Mouse (Mus musculus) hindbrain, embryonic 10.5 days (tissue): Measurements from ENCODE around the gene Cul9. TPM values are rescaled to one million over a fixed set of nuclear protein-coding genes. Genes with fewer than 3 reads are reported as not detected.
A peak's percentile ranks its signal among the peaks of the same experiment; 100 is the strongest.
"Not testable (repeated sequence)": the region's sequence is repeated elsewhere in the genome, so short reads cannot be mapped to it uniquely, and the experiment has no call there.

Source experiments
- DNase-seq: peaks from one replicate; pipeline ENCODE4 v3.0.0-alpha.2; 2017; ENCODE audit warnings: low spot score
- H3K27ac ChIP-seq: fragments of 300-500 bp; sonication (generic); 2 replicates; pipeline ENCODE4 v1.5.1; 2016; ENCODE audit warnings: mild to moderate bottlenecking, moderate library complexity
- H3K27me3 ChIP-seq: fragments of 300-500 bp; sonication (generic); 2 replicates; pipeline ENCODE4 v1.6.1; 2016; ENCODE audit warnings: mild to moderate bottlenecking; ENCODE audit not compliant: poor library complexity, insufficient read depth, severe bottlenecking
- H3K36me3 ChIP-seq: fragments of 300-500 bp; sonication (generic); 2 replicates; pipeline ENCODE4 v1.6.1; 2016; ENCODE audit warnings: mild to moderate bottlenecking, moderate library complexity
- H3K4me1 ChIP-seq: fragments of 300-500 bp; sonication (generic); replicated peaks from 2 replicates; pipeline ENCODE4 v1.6.1; 2016; ENCODE audit warnings: mild to moderate bottlenecking
- H3K4me3 ChIP-seq: fragments of 300-500 bp; sonication (generic); 2 replicates; pipeline ENCODE4 v1.5.1; 2016; ENCODE audit warnings: mild to moderate bottlenecking, moderate library complexity
- H3K9me3 ChIP-seq: fragments of 300-500 bp; sonication (generic); 2 replicates; pipeline ENCODE4 v1.6.1; 2016; ENCODE audit warnings: mild to moderate bottlenecking, moderate library complexity
- WGBS: fragments of 180-500 bp; shearing (Covaris S2); methylation state at CpG from one replicate; pipeline ENCODE4 v1.1.7; 2016; 5-methylcytosine and 5-hydroxymethylcytosine counted together
- polyA plus RNA-seq: library from polyadenylated mRNA; unstranded; fragments of >200 nt; fragmentation: Nextera tagmentation; extraction: Ambion mirVana; gene quantifications from 2 replicates; pipeline ENCODE4 v1.2.1, GENCODE M21; 2016

The Cul9 gene
- polyA plus RNA-seq, 1 experiment from 2014 or later = 7.6 TPM

DNA sequence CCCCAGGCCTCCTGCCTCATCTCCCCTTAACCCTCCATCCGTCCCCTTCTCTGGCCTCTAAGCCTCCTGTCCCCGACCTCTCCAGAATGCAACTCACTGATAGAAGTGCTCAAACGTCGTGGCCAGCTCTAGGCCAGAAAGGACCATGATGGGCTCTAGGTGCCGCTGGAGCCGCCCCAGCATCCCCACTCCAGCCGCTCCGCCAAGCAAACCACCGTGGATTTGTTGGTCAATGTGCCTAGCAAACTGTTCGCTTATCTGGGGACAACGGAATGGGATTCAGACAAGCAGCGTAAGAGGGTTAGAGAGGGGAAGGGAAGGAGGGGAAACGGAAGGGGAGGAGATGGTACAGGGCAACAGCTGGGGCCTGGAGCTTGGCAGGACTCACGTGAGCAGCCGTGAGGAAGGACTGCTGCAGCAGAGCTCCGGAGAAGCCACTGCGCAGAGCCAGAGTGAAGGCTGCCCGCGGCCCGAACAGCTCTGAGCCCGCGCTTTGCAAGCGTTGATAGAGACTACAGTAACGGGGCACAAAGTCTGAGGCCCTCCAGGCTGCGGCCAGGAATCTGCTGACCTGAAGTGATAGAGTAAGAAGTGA lies 25.7 kb downstream of the Cul9 start:
- no peak for DNase-seq
- WGBS = 46% methylated on average over 25 of the region's 25 CpGs

DNA sequence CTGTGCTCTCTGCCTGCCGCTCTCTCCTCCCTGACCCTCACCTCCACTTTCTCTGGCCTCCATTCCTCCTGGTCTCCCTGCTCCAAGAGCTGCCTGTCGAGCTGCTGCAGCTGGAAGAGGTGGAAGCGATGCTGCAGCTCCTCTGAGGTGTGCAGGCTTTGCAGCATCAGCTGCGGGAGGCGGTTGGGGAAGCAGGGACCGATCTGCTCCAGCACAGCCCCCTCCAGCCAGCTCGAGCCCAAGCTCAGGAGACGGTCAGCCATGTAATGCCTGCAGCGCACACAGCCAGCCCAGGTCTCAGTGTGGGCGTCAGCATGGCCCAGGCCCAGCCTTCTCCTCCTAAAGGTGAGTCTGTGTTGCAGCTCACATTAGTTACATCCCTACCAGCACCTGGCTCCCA lies 26.2 kb downstream of the Cul9 start:
- DNase-seq = no peak
- Histone ChIP-seq H3K9me3 (no peaks in the 10 kb centered on the region), H3K4me3 (peak overlapping the region; percentile 29), H3K36me3 (no peaks in the 10 kb centered on the region), H3K27me3 (peaks cover 46% of the 10 kb centered on the region), H3K27ac (0 out of 2 replicates have a peak overlapping the region, but pooled peaks have one; percentile 31), H3K4me1 (peaks cover 24% of the 10 kb centered on the region)
- WGBS = 63% methylated on average over 10 of the region's 10 CpGs

More for the DNA sequence above, 25.7 kb downstream of the Cul9 start:
- Histone ChIP-seq H3K4me1 (peaks cover 24% of the 10 kb centered on the region), H3K4me3 (peak overlapping the region; percentile 29), H3K27ac (0 out of 2 replicates have a peak overlapping the region, but pooled peaks have one; percentile 31), H3K27me3 (peaks cover 46% of the 10 kb centered on the region), H3K9me3 (no peaks in the 10 kb centered on the region), H3K36me3 (0 out of 2 replicates have a peak, but pooled peaks cover 2% of the 10 kb centered on the region)

DNA sequence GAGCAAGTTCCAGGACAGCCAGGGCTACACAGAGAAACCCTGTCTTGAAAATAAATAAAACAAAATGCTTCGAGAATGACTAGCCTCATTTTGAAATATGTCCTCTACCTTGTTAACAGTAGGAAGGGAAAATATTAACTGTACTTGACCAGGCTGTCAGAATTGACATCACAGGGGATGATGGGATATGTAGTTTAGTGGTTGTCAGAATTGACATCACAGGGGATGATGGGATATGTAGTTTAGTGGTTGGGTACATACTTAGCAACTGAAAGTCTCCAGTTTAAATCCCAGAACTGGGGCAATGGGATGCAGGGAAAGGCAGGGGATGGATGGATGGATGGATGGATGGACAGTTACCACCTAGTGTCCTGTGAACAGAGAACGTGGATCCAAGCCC lies 32.9 kb downstream of the Cul9 start:
- whole genome bisulfite sequencing = 77% methylated on average over 2 of the region's 2 CpGs
- 0 out of 2 replicates have a peak, but pooled peaks cover under 1% of the 10 kb centered on the region for H3K27me3 ChIP-seq

DNA sequence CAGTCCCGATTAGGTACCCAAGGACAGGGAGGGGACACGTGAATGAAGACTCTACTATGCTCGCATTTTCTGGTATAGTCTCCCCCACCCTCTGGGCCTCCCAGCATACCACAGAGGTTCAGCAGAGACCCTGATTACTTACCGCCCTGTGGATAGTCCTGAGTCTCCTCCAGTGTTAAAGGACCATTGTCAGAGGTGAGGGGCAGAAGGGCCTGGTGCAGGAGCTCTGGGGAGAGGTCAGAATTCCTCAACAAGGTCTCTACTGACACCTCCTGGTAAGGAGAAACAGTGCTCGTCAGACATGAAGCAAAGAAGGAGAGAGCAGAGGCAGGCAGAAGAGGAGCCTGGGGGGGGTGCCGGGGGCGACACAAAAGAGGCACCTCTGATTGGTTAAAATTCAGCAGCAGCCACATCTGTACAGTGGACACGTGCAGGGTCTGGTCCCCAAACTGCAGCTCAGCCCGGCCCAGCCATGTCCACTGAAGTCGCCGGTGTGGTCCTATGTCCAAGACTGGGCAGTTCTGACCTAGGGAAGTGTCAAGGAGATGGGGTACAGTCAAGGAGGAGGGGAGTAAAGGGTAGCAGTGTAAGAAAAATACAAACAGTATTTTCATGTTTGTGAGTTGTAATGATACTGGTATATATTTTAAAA lies 35.0 kb downstream of the Cul9 start:
- Histone ChIP-seq H3K36me3 (no peaks in the 10 kb centered on the region), H3K27ac (peak overlapping the region; percentile 35; the same call in 1 of the 2 replicates), H3K9me3 (no peaks in the 10 kb centered on the region), H3K4me3 (no peak overlapping the region), H3K27me3 (0 out of 2 replicates have a peak, but pooled peaks cover 3% of the 10 kb centered on the region), H3K4me1 (peaks cover 6% of the 10 kb centered on the region; the same call in 1 of the 2 replicates)
- 49% methylated on average over 11 of the region's 11 CpGs for WGBS
- DNase-seq = peak; percentile 45

More for the DNA sequence above, 32.9 kb downstream of the Cul9 start:
- Histone ChIP-seq H3K27ac (no peak overlapping the region), H3K4me3 (no peak overlapping the region), H3K36me3 (no peaks in the 10 kb centered on the region), H3K9me3 (no peaks in the 10 kb centered on the region), H3K4me1 (peaks cover 2% of the 10 kb centered on the region; the same call in 1 of the 2 replicates)
- DNase-seq = no peak

DNA sequence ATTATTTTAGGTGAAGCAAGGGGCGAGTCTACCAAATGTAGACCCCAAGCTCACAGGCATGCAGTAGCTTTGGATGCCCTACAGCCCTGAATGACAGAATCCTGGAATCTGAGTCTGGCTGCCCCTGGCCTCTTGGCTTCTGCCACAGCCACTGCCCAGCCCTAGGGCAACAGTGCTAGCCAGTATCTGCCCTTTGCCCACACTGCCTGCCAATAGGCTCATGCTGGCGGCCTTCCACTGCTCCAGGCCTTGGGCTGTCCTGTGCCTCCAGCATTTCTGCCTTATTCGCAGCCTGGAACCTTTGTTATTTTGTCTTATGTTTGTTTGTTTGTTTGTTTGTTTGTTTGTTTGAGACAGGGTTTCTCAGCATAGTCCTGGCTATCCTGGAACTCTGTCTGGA lies 40.6 kb downstream of the Cul9 start:
- DNase-seq = no peak
- 82% methylated on average over 3 of the region's 3 CpGs for WGBS
- peaks cover 17% of the 10 kb centered on the region; the same call in 1 of the 2 replicates for H3K4me1 ChIP-seq
- H3K9me3 ChIP-seq = no peaks in the 10 kb centered on the region
- peaks cover 15% of the 10 kb centered on the region for H3K36me3 ChIP-seq
- H3K4me3 ChIP-seq = no peak overlapping the region
- H3K27me3 ChIP-seq = 0 out of 2 replicates have a peak, but pooled peaks cover 3% of the 10 kb centered on the region
- no peak overlapping the region for H3K27ac ChIP-seq

DNA sequence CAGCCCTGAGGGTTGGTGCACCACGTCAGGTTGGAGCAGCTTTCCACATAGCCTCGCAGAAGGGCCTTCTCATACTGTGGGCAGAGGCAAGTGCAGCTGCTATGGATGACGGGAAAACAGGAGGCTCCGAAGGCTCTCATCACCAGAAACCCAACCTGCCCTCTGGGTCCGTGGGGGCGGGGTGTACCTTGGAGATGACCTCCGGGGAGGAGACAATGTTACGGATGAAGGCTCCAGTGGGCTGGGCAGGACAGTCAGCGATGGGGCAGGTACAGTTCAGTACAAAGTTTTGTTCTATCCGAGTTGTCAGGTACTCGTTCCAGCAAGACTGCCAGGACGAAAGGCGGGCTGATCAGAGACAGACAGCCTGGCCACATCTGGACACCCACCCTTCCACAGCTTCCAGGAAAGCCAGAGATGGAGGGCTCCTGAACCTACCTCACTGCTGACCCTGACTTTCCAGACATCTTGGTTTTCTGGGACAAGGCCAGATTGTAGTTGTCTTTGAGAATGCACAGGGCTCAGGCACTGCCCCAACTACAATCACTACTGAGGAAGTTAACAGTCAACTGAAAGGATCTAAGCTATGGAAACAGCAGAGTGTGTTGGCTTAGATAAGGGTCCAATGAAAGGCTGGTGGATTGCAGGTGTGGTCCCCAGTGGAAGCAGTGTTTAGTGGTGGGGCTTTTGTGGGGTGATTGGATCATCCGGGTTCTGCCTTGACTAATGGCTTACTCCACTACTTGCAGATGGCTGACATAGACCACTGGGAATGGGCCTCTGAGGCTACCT lies 42.1 kb downstream of the Cul9 start:
- H3K36me3 ChIP-seq = peaks cover 31% of the 10 kb centered on the region
- no peaks in the 10 kb centered on the region for H3K9me3 ChIP-seq
- H3K27me3 ChIP-seq = 0 out of 2 replicates have a peak, but pooled peaks cover 3% of the 10 kb centered on the region
- 77% methylated on average over 14 of the region's 14 CpGs for WGBS
- H3K4me3 ChIP-seq = no peak overlapping the region
- peaks cover 17% of the 10 kb centered on the region; the same call in 1 of the 2 replicates for H3K4me1 ChIP-seq
- no peak for DNase-seq
- H3K27ac ChIP-seq = no peak overlapping the region

DNA sequence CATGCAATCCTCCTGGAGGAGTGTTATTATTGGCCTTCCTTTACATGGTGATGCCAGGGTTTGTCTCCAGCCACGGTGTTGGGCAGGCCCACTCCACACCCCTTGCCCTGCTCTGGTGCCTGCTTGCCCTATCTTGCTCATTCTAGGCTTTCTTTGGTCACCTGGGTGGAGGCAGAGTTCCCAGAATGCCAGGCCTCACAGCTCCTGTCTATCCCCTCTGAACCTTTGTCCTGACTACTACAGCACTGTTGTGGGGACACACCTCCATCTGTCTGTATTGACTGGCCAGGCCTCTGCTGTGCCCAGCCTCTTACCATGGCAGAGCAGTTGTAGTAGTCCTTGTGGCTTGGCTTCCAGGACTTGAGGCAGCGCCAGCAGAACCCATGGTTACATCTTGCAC lies 43.4 kb downstream of the Cul9 start:
- 83% methylated on average over 2 of the region's 2 CpGs for WGBS
- H3K9me3 ChIP-seq = no peaks in the 10 kb centered on the region
- no peak overlapping the region for H3K27ac ChIP-seq

DNA sequence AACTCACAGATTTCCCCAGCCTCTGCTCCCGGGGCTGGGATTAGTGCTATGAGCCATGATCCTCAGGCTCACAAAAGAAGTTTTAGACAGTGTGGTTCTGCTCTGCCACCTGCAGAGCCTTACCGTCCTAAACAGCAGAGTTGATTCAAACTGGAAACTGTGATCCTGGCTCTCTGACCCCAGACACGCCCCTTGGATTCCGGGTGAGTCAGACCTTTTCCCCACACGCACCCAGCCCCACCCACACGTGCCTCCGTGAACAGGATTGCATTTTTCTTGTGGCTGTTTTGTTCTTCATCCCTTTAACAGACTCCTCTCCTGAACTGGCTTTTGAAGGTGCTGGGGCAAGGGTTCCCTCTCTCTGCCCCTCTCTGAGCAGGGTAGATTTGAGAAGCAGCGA lies 48.2 kb downstream of the Cul9 start:
- peak overlapping the region; percentile 80 for H3K4me3 ChIP-seq
- WGBS = 76% methylated on average over 8 of the region's 8 CpGs

More for the DNA sequence above, 43.4 kb downstream of the Cul9 start:
- H3K4me1 ChIP-seq = peaks cover 17% of the 10 kb centered on the region
- H3K27me3 ChIP-seq = peaks cover 2% of the 10 kb centered on the region; the same call in 1 of the 2 replicates
- no peak for DNase-seq
- no peak overlapping the region for H3K4me3 ChIP-seq
- peaks cover 40% of the 10 kb centered on the region for H3K36me3 ChIP-seq

DNA sequence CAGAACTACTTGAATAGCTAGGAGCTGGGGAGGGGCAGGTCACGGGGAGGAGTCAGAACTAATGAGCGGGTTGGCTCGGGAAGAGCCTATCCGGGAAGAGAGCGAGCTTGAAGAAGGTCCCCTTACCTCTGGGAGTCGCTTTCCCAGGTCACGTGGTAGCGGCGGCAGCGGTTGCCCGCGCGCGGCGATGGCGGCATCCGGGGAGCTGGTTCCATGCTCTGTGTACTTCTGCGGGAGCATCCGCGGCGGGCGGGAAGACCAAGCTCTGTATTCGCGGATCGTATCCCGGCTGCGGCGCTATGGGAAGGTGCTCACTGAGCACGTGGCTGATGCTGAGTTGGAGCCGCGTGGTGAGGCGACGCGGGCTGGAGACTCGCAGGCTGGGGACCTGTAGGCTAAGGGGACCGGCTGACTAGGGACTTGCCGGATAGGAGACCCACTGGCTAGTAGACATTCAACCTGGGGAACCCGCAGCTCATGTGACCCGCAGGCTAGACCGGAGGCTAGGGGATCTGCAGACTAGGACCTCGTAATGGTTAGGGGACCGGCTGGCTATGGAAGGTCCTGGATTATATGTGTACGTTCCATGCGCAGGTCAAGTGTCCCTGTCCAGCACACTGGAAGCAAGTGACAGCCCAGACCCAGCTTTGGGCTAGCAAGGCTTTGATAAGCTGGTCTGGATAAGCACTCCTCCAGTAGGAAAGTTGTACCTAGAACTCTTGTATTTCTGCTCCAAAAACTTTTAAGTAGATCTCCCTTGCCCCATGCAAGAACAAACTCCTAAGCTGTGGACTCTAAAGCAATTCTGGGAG lies 49.4 kb downstream of the Cul9 start, which contains the start of gene Dnph1:
Gene Dnph1, plus strand, starts transcription at position 89 of the 812 bp plus-strand sequence.
- H3K4me1 ChIP-seq = peaks cover 19% of the 10 kb centered on the region
- H3K4me3 ChIP-seq = peak within 1 kb of the TSS; percentile 80
- peak within 1 kb of the TSS; percentile 93 for H3K27ac ChIP-seq
- H3K27me3 ChIP-seq = peaks cover 30% of the 10 kb centered on the region
- no peaks in the 10 kb centered on the region for H3K9me3 ChIP-seq
- peak; percentile 90 for DNase-seq
- peaks cover 36% of the 10 kb centered on the region for H3K36me3 ChIP-seq
- WGBS = under 1% methylated on average over 44 of the region's 44 CpGs

More for the DNA sequence above, 48.2 kb downstream of the Cul9 start:
- H3K27ac ChIP-seq = no peak overlapping the region
- peaks cover 23% of the 10 kb centered on the region for H3K27me3 ChIP-seq
- no peaks in the 10 kb centered on the region for H3K9me3 ChIP-seq
- H3K36me3 ChIP-seq = peaks cover 40% of the 10 kb centered on the region
- H3K4me1 ChIP-seq = peaks cover 24% of the 10 kb centered on the region
- DNase-seq = no peak

DNA sequence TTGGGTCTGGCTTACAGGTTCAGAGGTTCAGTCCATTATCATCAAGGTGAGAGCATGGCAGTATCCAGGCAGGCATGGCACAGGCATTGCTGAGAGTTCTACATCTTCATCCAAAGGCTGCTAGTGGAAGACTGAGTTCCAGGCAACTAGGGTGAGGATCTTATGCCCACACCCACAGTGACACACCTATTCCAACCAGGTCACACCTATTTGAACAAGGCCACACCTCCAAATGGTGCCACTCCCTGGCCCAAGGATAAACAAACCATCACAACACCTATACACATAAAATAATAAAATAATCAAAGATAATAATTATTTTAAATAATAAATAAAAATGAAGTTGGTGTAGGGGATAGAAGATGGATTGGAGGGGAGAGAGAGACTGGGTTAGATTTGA lies 50.1 kb downstream of the Cul9 start:
- not testable (repeated sequence) for H3K9me3 ChIP-seq, H3K27ac ChIP-seq, H3K4me3 ChIP-seq, DNase-seq
- Histone ChIP-seq H3K4me1 (peaks cover 19% of the 10 kb centered on the region), H3K27me3 (peaks cover 30% of the 10 kb centered on the region), H3K36me3 (peaks cover 30% of the 10 kb centered on the region)

DNA sequence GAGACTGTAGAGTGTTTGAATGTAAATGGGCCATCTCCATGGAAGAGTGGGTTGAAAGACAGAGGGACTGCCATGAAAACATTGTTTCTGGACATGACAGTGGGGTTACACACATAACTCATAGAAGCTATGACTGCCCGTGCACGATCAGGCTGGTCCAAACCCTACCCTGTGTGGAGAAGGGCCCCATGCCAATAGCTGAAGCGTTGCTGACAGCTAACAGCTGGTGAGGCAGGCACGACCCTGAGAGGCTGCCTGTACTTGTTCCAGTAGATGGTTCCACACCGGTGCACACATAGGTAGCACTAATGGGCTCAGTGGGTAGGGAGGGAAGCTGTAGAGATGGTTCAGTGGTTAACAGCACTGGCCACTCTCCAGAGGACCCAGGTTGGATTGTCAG lies 50.7 kb downstream of the Cul9 start:
- no peak for DNase-seq
- Histone ChIP-seq H3K4me1 (peaks cover 19% of the 10 kb centered on the region), H3K4me3 (no peak overlapping the region), H3K36me3 (peaks cover 24% of the 10 kb centered on the region), H3K9me3 (no peaks in the 10 kb centered on the region), H3K27me3 (peaks cover 30% of the 10 kb centered on the region), H3K27ac (no peak overlapping the region)
- 82% methylated on average over 5 of the region's 5 CpGs for WGBS

DNA sequence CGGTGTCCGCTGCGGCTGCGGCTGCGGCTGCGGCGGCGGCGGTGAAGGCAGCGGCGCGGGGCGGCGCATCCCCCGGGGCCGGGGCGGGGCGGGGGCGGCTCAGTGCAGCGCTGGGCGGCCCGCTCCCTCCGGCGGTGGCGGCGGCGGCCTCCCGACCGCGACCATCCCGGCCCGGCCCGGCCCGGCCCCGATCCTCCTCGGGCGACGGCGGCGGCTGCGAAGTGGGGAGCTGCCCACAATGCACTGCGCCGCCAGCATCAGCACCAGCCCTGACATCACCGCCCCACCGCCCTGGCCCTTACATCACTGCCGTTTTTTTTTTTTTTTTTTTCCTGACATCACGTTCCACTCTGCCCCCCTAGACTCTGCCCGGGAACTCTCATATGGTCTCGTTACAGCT lies 58.8 kb downstream of the Cul9 start, which contains the start of gene Ttbk1:
Gene Ttbk1, minus strand, starts transcription at position 245 of the 400 bp plus-strand sequence.
- Histone ChIP-seq H3K27ac (peak within 1 kb of the TSS; percentile 86), H3K27me3 (peaks cover 82% of the 10 kb centered on the region), H3K4me3 (peak within 1 kb of the TSS; percentile 73), H3K4me1 (peaks cover 41% of the 10 kb centered on the region), H3K36me3 (no peaks in the 10 kb centered on the region), H3K9me3 (no peaks in the 10 kb centered on the region)
- under 1% methylated on average over 49 of the region's 49 CpGs for WGBS
- DNase-seq = peak; percentile 37
